Mouse (Mus musculus) gonadal fat pad, adult 2 months (tissue): ENCODE measurements around the gene Skp1a. TPM values are rescaled to one million over a fixed set of nuclear protein-coding genes. Genes with fewer than 3 reads are reported as not detected.

Experiments
- DNase-seq: peaks from one replicate; pipeline ENCODE4 v3.0.0-alpha.2; 2012; ENCODE audit warnings: low read depth
- polyA plus RNA-seq: library from polyadenylated mRNA; depleted of rRNA; stranded (reverse); fragments of >200 nt; gene quantifications from 2 replicates; pipeline ENCODE4 v1.2.3, GENCODE M21; 2012

Skp1a gene
- polyA plus RNA-seq, 1 experiment: 38.5 TPM

- DNase-seq: no peak
These were observed 22.0 kb downstream of the Skp1a start for GRCm38 (mm10) chr11:52253674-52254375.

- no peak for DNase-seq
These were observed 23.3 kb downstream of the Skp1a start for GRCm38 (mm10) chr11:52255077-52255476.

GRCm38 (mm10) chr11:52257376-52257775 lies 25.6 kb downstream of the Skp1a start:
- DNase-seq: no peak

- no peak for DNase-seq
These were observed 26.9 kb downstream of the Skp1a start for GRCm38 (mm10) chr11:52258711-52259110.

GRCm38 (mm10) chr11:52260878-52261277 lies 29.1 kb downstream of the Skp1a start:
- DNase-seq: no peak

- DNase-seq: no peak
These were observed 30.1 kb downstream of the Skp1a start for GRCm38 (mm10) chr11:52261937-52262336.

- no peak for DNase-seq
These were observed 30.5 kb downstream of the Skp1a start for GRCm38 (mm10) chr11:52262338-52262737.

- DNase-seq: no peak
These were observed 33.1 kb downstream of the Skp1a start for GRCm38 (mm10) chr11:52264871-52265270.

- no peak for DNase-seq
These were observed 34.0 kb downstream of the Skp1a start for GRCm38 (mm10) chr11:52265616-52266307.

- no peak for DNase-seq
These were observed 35.5 kb downstream of the Skp1a start for GRCm38 (mm10) chr11:52267271-52267670.

- no peak for DNase-seq
These were observed 36.5 kb downstream of the Skp1a start for GRCm38 (mm10) chr11:52268104-52268835.

GRCm38 (mm10) chr11:52269841-52270240 lies 38.0 kb downstream of the Skp1a start:
- DNase-seq: no peak

- DNase-seq: no peak
These were observed 40.1 kb downstream of the Skp1a start for GRCm38 (mm10) chr11:52271765-52272495.

GRCm38 (mm10) chr11:52272619-52273018 lies 40.8 kb downstream of the Skp1a start:
- no peak for DNase-seq

- no peak for DNase-seq
These were observed 41.6 kb downstream of the Skp1a start for GRCm38 (mm10) chr11:52273183-52273941.

- DNase-seq: no peak
These were observed 42.1 kb downstream of the Skp1a start for GRCm38 (mm10) chr11:52273942-52274330.

- no peak for DNase-seq
These were observed 42.8 kb downstream of the Skp1a start for GRCm38 (mm10) chr11:52274456-52275112.

- no peak for DNase-seq
These were observed 43.6 kb downstream of the Skp1a start for GRCm38 (mm10) chr11:52275366-52275765.

GRCm38 (mm10) chr11:52275774-52276555 lies 44.2 kb downstream of the Skp1a start:
- DNase-seq: no peak

- no peak for DNase-seq
These were observed 45.2 kb downstream of the Skp1a start for GRCm38 (mm10) chr11:52276961-52277391.
